Mouse (Mus musculus) cerebellum, adult 2 months (tissue): ENCODE data around the gene Vamp2. TPM values are rescaled to one million over a fixed set of nuclear protein-coding genes. Genes with fewer than 3 reads are reported as not detected.
A peak's percentile ranks its signal among the peaks of the same experiment; 100 is the strongest.

ENCODE experiments used
- DNase-seq, 2 experiments: peaks; one replicate each; pipeline ENCODE4 v3.0.0; 2021
- H3K27ac ChIP-seq: fragments of 200-500 bp; 2 replicates; pipeline ENCODE4 v1.5.1; 2012; ENCODE audit warnings: low read length, control low read depth, inconsistent platforms; ENCODE audit not compliant: insufficient read depth
- H3K27me3 ChIP-seq: fragments of 200-500 bp; 2 replicates; pipeline ENCODE4 v1.6.1; 2012; ENCODE audit warnings: inconsistent platforms, mild to moderate bottlenecking, low read length, moderate library complexity; ENCODE audit not compliant: control insufficient read depth, insufficient read depth
- H3K4me1 ChIP-seq: fragments of 200-500 bp; 2 replicates; pipeline ENCODE4 v1.6.1; 2011; ENCODE audit warnings: low read length; ENCODE audit not compliant: control insufficient read depth, insufficient read depth
- H3K4me3 ChIP-seq: fragments of 200-500 bp; replicated peaks from 2 replicates; pipeline ENCODE3; 2011; ENCODE audit warnings: mild to moderate bottlenecking, low read depth, low read length, control low read depth; ENCODE audit not compliant: insufficient read depth
- CTCF ChIP-seq: fragments of 200-500 bp; IDR thresholded peaks from 2 replicates; pipeline ENCODE4 v1.5.1; 2011; ENCODE audit warnings: low read depth, mild to moderate bottlenecking, control low read depth, low read length, moderate library complexity, borderline replicate concordance; ENCODE audit not compliant: insufficient read depth
- POLR2A ChIP-seq: fragments of 200-500 bp; IDR thresholded peaks from 2 replicates; pipeline ENCODE4 v1.6.1; 2011; ENCODE audit warnings: low read length, control low read depth, borderline replicate concordance; ENCODE audit not compliant: insufficient read depth
- WGBS: fragments of 180-500 bp; shearing (Covaris S2); methylation state at CpG from one replicate; pipeline ENCODE4 v1.1.7; 2018; 5-methylcytosine and 5-hydroxymethylcytosine counted together
- polyA plus RNA-seq: library from polyadenylated mRNA; depleted of rRNA; stranded (reverse); fragments of >200 nt; gene quantifications from 2 replicates; pipeline ENCODE4 v1.2.3, GENCODE M21; 2012

Gene Vamp2
- polyA plus RNA-seq, 1 experiment: 672 TPM

- Histone ChIP-seq H3K27ac (peak within 1 kb of the TSS; percentile 86), H3K4me3 (peak within 1 kb of the TSS; percentile 83), H3K4me1 (peaks cover 17% of the 10 kb centered on the region), H3K27me3 (no peaks in the 10 kb centered on the region)
- TF ChIP-seq POLR2A (peak; percentile 92; the same call in 1 of the 2 replicates), CTCF (no peak)
- WGBS: under 1% methylated on average over 37 of the region's 37 CpGs
- DNase-seq: peak; percentile 99 to 100
Observed at GRCm38 (mm10) chr11:69094697-69095429, 6.6 kb downstream of the Vamp2 start, which contains the start of gene Per1. Gene Per1, plus strand, starts transcription at chr11:69095217.

DNA sequence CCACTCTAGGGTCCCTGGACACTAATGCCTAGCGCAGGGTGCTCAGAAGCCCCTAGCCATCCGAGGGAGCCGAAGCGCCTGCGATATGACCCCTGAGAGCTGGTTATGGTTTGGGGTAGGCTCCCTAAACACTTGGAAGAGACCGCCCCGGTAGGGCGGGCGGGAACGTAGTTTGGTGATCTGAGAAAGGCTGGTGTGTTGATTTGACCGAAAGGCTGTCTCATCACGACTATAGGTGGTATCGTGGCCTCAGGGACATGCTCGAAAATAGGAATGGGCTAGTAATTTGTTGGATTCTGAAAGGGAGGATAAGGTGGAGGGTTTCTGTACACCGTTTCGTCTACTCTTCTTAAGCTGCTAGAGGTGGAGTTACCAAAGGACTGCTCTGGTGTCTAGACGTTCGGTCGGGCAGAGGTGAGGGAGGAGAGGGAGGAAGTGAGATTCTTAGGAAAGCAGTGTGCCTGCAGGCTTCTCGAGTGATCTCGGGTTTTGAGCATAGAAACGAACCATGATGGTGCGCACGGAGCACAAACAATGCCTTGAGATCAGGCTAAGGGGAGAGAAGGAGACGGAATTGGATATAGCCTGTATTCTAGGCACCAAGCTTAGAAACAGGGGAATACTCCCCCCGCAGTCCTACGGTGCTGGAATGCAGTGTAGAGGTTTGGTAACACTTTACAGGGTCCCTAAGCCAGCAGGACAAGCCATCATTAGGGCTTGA is 7.4 kb downstream of the Vamp2 start:
- WGBS: 1% methylated on average over 27 of the region's 27 CpGs
- H3K27me3 ChIP-seq: no peaks in the 10 kb centered on the region
- H3K27ac ChIP-seq: peak overlapping the region; percentile 80
- H3K4me3 ChIP-seq: peak overlapping the region; percentile 83
- no peak for TF ChIP-seq POLR2A
- no peak for TF ChIP-seq CTCF
- peak in 1 of 2 experiments; percentile 33 for DNase-seq
- peaks cover 14% of the 10 kb centered on the region for H3K4me1 ChIP-seq

DNA sequence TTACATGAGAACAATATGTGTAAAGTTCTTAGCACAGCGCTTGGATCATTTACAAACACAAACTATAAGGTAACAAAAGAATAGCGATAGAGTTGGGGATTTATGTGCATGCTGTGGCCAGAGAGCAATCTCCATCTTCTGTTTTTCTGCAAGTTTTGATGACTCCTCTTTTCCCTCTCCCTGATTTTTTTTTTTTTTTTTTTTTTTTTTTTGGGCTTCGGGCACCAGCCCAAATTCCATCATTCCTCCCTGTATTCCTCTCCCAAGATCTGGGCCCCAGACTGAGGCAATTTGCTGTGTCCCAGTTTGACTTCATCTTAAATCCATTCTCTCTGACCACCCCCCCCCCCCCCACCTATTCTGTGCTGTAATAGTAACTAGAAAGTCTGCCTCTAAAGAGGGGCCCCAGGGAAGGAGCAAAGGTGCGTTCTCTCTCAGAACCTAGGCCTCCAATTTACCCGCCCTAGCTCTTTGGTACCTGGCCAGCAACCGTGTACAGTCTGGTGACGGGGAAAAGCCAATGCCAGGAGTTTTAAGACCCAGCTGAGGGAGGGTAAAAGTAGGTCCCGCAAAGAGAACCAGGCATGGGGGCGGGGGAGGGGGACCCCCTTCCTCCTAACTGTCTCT is 8.2 kb downstream of the Vamp2 start:
- Histone ChIP-seq H3K4me1 (peaks cover 22% of the 10 kb centered on the region), H3K27ac (peak overlapping the region; percentile 85), H3K27me3 (no peaks in the 10 kb centered on the region), H3K4me3 (peak overlapping the region; percentile 83)
- WGBS: 11% methylated on average over 9 of the region's 9 CpGs
- no peak for DNase-seq
- no peak for TF ChIP-seq CTCF
- no peak for TF ChIP-seq POLR2A

DNA sequence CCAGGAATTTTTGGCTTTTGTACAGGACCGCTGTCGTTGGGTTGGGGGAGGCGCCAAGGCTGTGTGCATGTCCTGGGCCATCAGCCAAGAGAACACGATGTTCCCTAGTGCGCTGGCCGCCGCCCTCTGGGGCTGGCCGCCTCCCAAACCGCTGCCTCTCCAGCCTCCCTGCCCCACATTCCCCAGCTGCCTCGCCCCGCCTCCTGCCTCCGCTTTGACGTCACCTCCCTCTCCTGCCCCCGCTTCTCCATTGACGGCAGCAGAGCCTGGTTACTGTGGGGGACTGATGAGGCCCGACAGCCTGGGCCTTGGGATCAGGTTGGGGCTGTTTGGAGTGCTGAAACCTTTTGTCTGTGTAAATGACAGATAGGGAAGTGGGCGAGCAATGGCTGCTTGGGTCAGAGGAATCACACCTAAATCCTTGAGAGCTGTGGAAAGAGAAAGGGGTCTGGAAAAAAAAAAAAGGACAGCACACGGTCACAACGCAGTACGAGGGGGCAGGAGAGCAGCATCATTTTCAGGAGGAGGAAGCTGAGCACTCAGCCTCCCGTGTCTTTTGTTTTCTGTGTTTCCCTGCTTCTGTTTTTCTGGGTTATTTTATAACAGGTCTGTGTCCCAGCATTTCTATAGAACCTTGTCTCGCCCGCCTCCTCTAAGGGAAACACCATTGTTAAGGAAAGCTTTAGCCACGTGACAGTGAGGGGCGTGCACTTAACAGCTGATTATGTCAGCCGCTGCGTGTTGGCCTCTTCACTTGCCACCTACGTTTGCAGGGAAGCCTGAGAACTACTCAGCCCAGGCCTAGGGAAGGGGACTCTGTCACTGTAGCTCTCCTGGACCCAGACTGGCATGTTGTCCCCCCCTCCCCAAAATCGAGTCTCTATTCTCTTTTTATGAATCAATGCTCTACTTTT is 9.0 kb downstream of the Vamp2 start:
- Histone ChIP-seq H3K4me3 (peak overlapping the region; percentile 54), H3K27me3 (no peaks in the 10 kb centered on the region), H3K27ac (peak overlapping the region; percentile 85), H3K4me1 (peaks cover 29% of the 10 kb centered on the region)
- TF ChIP-seq CTCF (no peak), POLR2A (peak; percentile 40; the same call in 1 of the 2 replicates)
- whole genome bisulfite sequencing: 2% methylated on average over 29 of the region's 29 CpGs
- peak; percentile 92 for DNase-seq

- peak overlapping the region; percentile 85 for H3K27ac ChIP-seq
- no peak for DNase-seq
- TF ChIP-seq CTCF (no peak), POLR2A (0 out of 2 replicates have a peak, but pooled peaks have one; percentile 72)
- 15% methylated on average over 8 of the region's 8 CpGs for WGBS
- peaks cover 37% of the 10 kb centered on the region for H3K4me1 ChIP-seq
- no peaks in the 10 kb centered on the region for H3K27me3 ChIP-seq
- H3K4me3 ChIP-seq: peak overlapping the region; percentile 90
Observed at GRCm38 (mm10) chr11:69098039-69098761, 9.9 kb downstream of the Vamp2 start.

- 0% methylated on average over 19 of the region's 19 CpGs for WGBS
- H3K27ac ChIP-seq: peak overlapping the region; percentile 99
- H3K4me3 ChIP-seq: peak overlapping the region; percentile 90
- H3K4me1 ChIP-seq: peaks cover 41% of the 10 kb centered on the region
- no peak for TF ChIP-seq CTCF
- peak; percentile 78; the same call in 1 of the 2 replicates for TF ChIP-seq POLR2A
- DNase-seq: peak; percentile 99 to 100
- no peaks in the 10 kb centered on the region for H3K27me3 ChIP-seq
Observed at GRCm38 (mm10) chr11:69098762-69099091, 10.4 kb downstream of the Vamp2 start.
